Mouse (Mus musculus) testis, adult 10 weeks (tissue): Measurements from ENCODE around the gene Gm10135. TPM values are rescaled to one million over a fixed set of nuclear protein-coding genes. Genes with fewer than 3 reads are reported as not detected.

Source experiments
- polyA plus RNA-seq: library from polyadenylated mRNA; stranded (reverse); fragments of 350-450 nt; fragmentation: Illumina TruSeq; extraction: RNeasy Lipid Tissue Mini Kit (QIAGEN cat#74804); gene quantifications from one replicate; pipeline ENCODE4 v1.2.3, GENCODE M21; 2014; ENCODE audit warnings: low read depth, low replicate concordance

The Gm10135 gene
- polyA plus RNA-seq, result not detected

DNA sequence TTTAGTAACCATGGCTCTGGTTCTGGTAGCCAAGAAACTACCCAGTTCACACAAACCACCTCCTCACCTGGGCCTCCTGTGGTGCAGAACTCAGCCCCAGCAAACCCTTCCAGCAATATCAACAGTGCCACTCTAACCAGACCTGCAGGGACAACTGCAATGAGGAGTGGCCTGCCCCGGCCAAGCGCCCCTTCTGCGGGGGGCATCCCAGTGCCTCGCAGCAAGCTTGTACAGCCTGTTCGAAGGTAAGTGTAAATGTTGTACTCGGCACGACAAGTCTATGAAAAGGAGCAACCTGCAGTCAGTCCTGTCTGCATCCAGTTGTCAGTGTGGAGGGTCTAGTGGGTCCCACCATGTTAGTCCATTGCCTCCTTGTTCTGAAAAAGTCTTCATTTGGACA, at the start of gene Gm10135:
Gm10135 (minus strand) TSS at position 101 of the 400 bp plus-strand sequence.

DNA sequence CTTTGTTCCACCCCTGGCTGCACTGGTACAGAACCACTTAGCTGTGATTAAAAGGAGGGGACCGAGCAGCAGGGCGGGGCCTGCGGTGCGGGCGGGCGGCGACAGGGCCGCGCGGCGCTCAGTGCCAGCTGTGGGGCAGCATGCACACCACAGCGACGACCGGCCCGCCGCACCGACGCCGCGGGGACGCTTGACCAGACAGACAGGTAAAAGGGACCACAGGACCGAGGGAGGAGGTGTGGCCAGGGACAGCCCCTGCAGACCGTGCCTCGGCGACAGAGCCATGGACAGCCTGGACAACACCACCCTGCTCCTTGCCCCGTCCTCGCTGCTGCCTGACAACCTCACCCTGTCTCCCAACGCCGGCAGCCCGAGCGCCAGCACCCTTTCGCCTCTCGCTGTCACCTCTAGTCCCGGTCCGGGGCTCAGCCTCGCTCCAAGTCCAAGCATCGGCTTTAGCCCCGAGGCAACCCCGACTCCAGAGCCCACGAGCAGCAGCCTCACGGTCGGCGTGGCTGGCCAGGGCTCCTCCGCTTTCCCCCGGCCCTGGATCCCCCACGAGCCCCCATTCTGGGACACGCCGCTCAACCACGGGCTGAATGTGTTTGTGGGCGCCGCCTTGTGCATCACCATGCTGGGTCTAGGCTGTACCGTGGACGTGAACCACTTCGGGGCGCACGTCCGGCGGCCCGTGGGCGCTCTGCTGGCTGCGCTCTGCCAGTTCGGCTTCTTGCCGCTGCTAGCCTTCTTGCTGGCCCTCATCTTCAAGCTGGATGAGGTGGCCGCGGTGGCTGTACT, 32.5 kb upstream of the Gm10135 start, which contains the start of gene Slc10a4:
Slc10a4 (plus strand) TSS at position 100 of the 798 bp plus-strand sequence.

Other genes with a start within 250 kb of the Gm10135 start
- gene Txk, start 221.9 kb downstream of the Gm10135 start, polyA plus RNA-seq, result 4.3 TPM
- 1.7 TPM for gene Tec, start 106.2 kb downstream of the Gm10135 start, polyA plus RNA-seq
- gene Slain2, start 60.4 kb downstream of the Gm10135 start, polyA plus RNA-seq, result 626 TPM
- not detected for gene Slc10a4, start 32.2 kb upstream of the Gm10135 start, polyA plus RNA-seq